Mouse (Mus musculus): ENCODE results near the gene Gli3.

The Gli3 gene

DNA sequence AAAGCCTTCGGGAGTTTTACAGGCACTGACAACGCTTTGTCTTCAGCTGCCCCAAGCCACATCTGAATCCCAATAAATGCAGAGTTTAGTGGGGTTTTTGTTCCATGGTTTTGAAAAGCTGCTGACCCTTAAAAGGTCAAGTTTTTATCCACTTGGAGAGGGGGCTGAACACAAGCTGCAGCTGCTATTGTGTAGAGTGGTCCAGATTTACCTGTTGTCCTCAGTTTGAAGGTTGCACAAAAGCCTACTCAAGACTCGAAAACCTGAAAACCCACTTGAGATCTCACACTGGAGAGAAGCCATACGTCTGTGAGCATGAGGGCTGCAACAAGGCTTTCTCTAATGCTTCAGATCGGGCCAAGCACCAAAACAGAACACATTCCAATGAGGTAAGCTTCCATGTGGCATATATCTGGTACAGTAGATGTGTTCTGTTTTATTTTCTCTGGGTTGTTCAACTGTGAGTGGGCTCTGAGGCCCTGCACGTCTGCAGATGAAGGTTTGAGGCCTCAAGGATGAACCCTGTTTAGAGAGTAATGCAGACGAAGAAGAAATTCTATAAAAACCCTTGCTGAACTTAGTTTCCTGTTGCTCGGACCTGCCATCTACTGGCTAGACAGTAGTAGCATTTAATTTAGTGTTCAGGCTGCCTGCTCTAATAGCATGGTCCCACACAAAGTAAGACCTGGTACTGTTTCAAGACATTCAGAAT, 251.8 kb downstream of the Gli3 start:
- peak; percentile 51 for DNase-seq (ENCODE audit: extremely low spot score)

DNA sequence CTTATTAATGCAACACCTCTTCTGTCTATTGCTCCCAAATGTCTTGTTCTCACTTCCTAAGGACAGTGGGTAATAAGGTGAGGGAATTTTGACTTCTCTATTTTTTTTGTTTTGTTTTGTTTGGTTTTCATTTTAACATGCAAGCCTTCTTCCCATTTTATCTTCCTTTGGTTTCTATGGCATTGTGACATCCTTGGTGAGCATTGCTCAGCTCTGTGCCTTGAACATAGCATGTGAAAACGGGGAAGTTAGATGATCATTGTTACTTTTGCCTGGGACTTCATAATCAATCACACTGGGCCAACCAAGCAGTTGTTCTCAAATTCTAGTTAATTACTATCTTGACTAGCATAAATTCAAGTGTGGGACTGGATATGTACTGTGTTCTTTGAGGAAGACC, 258.4 kb downstream of the Gli3 start:
- DNase-seq (ENCODE audit: extremely low spot score), result no peak

DNA sequence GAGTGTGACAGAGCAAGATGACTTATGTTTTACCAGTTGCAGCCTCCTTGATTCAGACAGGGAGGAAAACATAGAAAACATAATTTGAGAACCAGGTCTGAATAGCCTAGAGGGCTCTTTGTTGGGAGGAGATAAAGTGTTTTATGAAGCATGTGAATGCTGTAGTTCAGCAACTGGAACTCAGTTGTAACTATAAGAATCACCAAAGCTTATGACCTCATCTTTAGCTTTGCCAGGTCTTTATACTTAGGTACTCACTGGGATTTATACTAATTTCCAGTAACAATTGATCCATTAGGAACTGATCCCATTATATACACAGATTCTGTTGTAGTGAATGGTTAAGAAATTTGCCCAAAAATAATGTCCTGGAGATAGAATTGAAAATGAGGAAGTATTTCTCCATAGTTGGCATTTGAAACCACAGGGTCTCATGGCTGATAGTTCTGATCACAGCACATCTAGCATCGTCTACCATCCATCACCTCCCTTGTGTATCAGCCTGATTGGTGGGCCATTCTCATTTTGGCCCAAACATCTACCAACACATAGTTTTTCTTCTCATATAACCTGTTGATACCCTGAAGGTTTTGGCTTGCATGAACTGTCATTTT, 259.8 kb downstream of the Gli3 start:
- DNase-seq (ENCODE audit: extremely low spot score), result no peak

GRCm38 (mm10) chr13:15724723-15725122, 261.7 kb downstream of the Gli3 start:
- no peak for DNase-seq (ENCODE audit: extremely low spot score)

- no peak for DNase-seq (ENCODE audit: extremely low spot score)
These were observed 278.7 kb downstream of the Gli3 start for GRCm38 (mm10) chr13:15741771-15742170.

DNA sequence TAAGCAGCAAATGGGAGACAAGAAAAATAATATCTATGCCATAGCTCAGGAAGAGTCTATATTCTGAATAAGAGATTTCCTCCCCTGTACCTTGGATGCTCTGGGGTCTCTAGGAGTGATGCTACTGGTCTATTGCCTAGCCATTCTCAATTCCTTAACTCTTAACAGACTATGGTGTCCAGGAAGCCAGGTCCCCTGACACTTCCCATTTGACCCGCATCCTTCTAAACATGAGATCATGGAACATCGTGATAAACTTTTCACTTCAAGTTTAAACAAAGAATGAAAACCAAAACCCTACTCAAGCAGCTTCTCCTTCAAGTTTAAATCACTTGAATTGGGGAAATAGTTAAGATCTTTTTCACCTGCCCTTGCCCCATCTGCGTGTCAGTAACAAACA, 279.3 kb downstream of the Gli3 start:
- DNase-seq (ENCODE audit: extremely low spot score), result no peak

DNA sequence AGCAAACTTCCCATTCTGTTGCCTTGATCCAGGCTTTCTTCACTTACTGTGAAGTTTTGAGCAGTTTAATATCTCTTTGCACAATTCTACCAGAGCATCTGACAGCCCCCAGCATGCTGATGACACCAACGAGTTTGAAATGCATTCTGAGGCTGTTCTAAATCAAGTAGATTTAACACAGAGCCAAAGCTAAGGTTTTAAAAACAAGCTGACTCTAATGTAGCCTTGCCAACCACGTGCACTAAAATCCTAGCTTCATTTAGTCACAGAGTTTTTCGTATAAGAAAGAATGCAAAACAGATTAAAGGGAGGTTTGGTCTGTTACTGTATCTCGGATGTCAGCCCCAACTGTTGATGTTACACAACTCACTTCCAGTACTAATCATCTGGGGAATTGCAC, 279.7 kb downstream of the Gli3 start:
- DNase-seq (ENCODE audit: extremely low spot score), result no peak

DNA sequence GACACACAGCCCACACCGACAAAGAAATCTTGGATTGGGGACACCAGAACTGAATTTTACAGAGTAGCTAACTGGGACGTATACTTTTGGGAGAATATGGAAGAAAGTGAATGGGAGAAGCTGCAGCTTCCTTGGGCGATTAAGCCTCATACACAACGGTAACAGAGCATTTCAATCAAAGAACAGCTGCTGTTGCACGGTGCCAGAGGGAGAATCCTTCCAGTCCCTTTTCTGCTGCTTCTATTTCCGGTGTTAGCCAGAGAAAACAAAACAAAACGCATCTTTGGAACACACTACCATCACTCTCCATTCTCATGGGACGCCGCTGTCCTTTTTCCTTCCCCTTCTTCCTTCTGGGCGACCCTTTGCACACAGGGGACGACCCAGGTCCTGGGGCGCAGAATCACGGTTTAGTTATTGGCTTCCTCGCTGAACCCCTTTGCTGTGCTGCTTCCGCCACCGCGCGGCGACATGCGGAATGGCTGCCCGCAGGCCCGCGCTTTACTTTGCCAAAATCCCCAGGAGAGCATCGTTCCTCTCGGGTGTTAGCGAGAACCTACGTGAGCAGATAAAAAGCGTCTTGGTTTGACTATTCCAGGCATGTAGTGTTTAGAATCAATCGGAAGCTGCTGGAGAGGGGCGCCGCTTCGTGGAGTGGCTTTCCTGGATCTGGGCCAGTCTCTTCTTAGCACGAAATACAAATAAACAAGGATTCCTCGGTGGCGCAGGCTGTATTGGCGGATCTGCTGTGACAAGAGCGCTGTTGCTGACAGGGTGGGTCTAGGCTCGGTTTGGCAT, 296.0 kb downstream of the Gli3 start:
- peak; percentile 89 for DNase-seq (ENCODE audit: extremely low spot score)

- no peak for DNase-seq (ENCODE audit: extremely low spot score)
These were observed 296.8 kb downstream of the Gli3 start for GRCm38 (mm10) chr13:15759633-15760441.

- DNase-seq (ENCODE audit: extremely low spot score), result no peak
These were observed 299.3 kb downstream of the Gli3 start for GRCm38 (mm10) chr13:15762291-15762690.

DNA sequence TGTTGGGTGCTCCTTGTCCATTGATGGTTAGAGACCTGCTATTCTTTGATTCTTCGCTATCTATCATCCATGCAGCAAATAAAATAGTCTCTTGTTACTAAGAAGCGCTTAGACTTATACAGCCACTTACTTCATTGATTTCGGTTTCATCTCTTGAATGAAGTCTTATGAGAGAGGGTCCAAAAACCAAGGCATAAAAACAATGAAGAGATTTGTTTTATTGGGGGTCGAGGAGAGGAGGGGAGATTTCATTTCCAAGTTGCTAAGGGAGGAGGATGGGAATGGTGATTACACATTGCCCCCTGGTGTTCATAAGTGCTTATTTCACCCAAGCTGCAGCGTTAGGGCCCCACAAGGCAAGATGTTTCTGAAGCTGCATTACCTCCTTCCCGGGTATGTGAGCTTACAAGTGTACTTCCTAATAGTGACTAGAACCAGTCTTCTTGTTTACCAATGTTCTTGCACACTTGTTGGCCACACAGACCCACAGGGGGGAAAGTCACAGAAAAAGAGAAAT, 299.9 kb downstream of the Gli3 start:
- DNase-seq (ENCODE audit: extremely low spot score), result peak; percentile 61

DNA sequence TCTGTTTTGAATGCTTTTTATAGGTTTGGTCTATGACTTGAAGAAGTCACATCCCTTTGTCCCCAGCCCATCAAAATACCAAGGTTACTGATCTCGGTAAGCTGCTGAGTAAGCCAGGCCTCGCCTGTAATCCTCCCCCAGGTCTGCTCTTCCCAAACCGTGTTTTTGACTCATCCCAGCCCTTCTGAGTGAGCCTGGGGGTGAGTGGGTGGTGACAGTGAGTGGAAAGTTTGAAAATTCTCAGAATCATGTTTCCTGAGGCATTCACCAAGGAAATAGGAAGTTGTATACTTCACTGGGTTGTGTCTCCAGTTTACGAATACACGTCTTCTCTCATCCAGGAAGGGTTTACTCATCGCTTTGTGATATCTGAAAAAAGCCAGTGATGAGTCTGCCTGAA, 314.6 kb downstream of the Gli3 start:
- DNase-seq (ENCODE audit: extremely low spot score), result no peak

Data from embryo, embryonic 9.5 days (tissue).